Mouse (Mus musculus) spleen, adult 12 weeks (tissue): Measurements from ENCODE around the gene Yipf4.

Experiments used
- DNase-seq: peaks from one replicate; pipeline ENCODE4 v3.0.0; 2022; ENCODE audit warnings: low spot score

Yipf4 gene

DNA sequence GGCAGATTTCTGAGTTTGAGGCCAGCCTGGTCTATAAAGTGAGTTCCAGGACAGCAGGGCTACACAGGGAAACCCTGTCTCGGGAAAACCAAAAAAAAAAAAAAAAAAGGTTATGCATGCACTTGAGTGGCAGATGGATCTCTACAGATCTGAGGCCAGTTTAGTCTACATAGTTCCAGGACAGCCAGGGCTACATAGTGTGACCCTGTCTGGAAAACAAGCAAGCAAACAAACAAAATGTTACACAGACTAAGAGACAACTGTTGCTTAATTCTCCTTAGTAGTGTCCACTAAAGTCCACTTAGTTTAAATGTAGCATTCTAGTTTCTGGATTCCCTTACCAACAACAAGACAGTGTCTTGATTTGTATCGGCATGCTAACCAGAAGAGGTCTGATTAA, 36.8 kb downstream of the Yipf4 start:
- no peak for DNase-seq

DNA sequence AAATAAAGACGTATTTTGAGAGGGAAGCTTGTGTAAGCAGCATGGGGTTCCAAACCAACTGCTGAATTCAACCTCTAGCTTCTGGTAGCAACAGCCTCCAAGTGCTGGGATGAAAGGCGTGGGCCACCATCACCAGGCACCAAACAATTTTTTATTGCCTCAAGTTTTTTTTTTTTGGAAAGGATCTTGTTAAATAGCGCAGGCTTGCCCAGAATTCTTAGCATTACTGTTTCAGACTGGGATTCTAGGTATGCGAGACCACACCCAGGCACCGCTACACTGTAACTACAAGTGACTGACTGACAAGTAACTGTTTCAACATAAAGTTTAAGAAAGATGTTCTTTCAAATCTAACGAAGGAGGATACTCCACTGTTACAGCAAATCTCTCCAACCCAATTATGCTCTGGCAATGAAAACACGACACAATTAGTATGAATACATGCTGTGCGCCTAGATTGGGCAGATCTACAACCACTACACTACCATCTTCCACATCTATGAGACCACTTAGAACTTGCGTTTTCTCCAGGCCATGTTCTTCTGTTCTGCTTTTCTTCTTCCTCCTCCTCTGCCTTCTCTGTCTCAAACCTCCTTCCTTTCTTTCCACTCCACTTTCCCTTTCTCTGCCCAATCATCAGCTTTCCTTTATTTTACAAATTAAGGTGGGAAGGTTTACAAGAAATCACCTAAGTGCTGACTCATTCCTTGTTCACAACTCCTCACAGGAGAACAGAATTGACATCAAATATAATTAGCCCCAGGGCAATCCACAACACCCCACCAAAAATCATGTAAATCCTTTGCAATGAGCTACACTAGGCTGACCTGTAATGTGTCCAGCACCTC, 37.7 kb downstream of the Yipf4 start:
- DNase-seq = no peak

GRCm38 (mm10) chr17:74527729-74528607, 38.7 kb downstream of the Yipf4 start, which contains the start of gene Birc6:
Gene Birc6, plus strand, starts transcription at chr17:74528295.
- peak; percentile 99 for DNase-seq

DNA sequence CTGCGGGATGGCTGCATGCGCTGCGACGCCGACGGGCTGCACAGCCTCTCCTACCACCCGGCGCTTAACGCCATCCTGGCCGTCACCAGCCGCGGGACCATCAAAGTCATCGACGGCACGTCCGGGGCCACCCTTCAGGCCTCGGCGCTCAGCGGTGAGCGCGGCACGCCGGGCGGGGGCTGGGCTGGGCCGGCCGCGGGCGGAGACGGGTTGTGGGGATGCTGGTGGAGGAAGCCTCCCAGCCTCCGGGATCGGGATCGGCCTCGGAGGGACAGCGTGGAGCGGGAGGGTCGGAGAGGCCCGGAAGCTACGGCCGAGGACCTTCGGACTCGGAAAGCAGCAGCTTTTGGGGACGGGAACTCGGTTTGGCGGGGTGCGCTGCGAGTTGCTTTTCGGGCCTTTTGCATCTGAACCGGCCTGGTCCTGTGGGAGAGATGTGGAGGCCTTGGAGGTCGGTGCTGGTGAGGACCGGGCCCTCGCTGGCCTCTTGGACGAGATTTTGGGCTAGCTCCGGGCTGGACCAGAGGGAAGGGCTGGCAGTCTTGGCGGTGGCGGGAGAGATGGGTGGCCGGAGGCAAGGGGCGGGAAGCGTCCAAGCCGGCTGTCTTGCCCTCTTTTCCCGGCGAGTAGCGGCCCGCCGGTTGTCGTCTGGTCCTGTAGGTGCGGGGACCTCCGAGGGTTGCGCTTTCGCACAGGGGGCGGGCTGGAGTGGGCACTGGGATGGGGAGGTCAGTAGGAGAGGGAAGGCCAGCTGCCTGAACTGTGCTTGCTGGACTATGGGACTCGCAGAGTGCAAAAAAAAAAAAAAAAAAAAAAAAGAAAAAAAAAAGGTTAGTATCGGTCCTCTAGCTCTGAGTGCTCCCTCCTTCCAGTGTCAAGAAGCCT, 39.6 kb downstream of the Yipf4 start:
- DNase-seq = peak; percentile 66

GRCm38 (mm10) chr17:74529533-74529824, 40.2 kb downstream of the Yipf4 start:
- no peak for DNase-seq

DNA sequence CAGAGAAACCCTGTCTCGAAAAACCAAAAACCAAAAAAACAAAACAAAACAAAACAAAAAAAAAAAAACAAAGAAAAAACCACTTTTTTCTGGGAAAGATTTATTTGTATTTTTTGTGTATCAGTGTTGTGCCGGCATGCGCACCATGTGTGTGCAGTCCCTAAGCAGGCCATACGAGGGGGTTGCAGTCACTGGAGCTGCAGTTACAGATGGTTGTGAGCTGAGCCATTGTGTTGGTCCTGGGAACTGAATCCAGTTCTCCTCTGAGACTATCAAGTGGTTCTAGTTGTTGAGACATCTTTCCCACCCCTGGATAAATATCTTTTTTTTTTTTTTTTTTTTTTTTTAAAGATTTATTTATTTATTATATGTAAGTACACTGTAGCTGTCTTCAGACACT, 45.7 kb downstream of the Yipf4 start:
- no peak for DNase-seq

- DNase-seq = no peak
Observed at GRCm38 (mm10) chr17:74537526-74537925, 48.2 kb downstream of the Yipf4 start.

DNA sequence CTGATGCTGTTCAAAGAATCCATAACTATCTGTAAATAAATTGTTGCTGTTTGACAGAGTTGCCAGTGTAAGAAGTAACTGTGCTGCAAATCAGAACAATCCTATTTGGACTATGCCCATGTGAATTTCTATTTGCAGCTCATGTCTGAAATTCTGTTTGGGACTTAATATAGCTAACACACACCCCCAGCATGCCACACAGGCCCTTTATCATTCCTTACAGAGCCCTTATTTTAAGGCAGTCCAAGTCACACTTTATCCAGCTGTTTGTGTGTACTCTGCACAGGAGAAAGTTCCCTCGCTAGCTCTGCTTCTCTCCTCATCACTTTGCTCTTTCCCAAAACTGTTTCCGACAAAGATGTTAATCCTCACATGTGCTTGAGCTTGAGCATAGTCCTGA, 54.3 kb downstream of the Yipf4 start:
- DNase-seq = no peak
